17 mouse cellular contexts compared by ENCODE assay signal in genomic region chr11:78990096-78990495, GRCm38 (mm10).
"Had no signal": no experiment of that assay in that cellular context is flagged by ENCODE, and none has a peak within 500 bp of the region (broad histone marks: within the 10 kb centered on the region; RNA-seq: fewer than 3 reads in every experiment).

No protein-coding gene starts in this region.

- H3K4me3 ChIP-seq: midbrain, embryonic 10.5 days; midbrain, embryonic 13.5 days; myocyte; neural tube, embryonic 13.5 days; neural tube, embryonic 15.5 days had no signal

- H3K4me2 ChIP-seq: lung, embryonic 14.5 days; midbrain, embryonic 13.5 days; neural tube, embryonic 13.5 days; neural tube, embryonic 15.5 days had no signal

- ATAC-seq: midbrain, embryonic 13.5 days; midbrain, embryonic 16.5 days had no signal

- H3K27ac ChIP-seq: midbrain, embryonic 10.5 days; midbrain, embryonic 13.5 days; neural tube, embryonic 13.5 days; neural tube, embryonic 15.5 days had no signal

- H3K9ac ChIP-seq: lung, embryonic 14.5 days; midbrain, embryonic 13.5 days; neural tube, embryonic 13.5 days; neural tube, embryonic 15.5 days had no signal

- H3K4me1 ChIP-seq: midbrain, embryonic 10.5 days; midbrain, embryonic 13.5 days; neural tube, embryonic 13.5 days; neural tube, embryonic 15.5 days had no signal

- H3K36me3 ChIP-seq: midbrain, embryonic 10.5 days; midbrain, embryonic 13.5 days; neural tube, embryonic 13.5 days; neural tube, embryonic 15.5 days had no signal

- H3K27me3 ChIP-seq: midbrain, embryonic 13.5 days; neural tube, embryonic 13.5 days; neural tube, embryonic 15.5 days had no signal

- H3K9me3 ChIP-seq: midbrain, embryonic 13.5 days had no signal

- DNase-seq: lung, adult 18-20 months; lung, embryonic 14.5 days; lung, postnatal 10 days; lung, postnatal 4 days; retina, postnatal 1 day; right cerebral cortex, adult 18-20 months; right cerebral cortex, postnatal 25 days; right cerebral cortex, postnatal 4 days; spleen, adult 18-20 months; thymus, adult 2 months; thymus, postnatal 25 days had no signal
